In genomic region chr15:29529974-29530373, GRCm38 (mm10) we compare ENCODE assay signal across 14 mouse cellular contexts.
"Had no signal": no experiment of that assay in that cellular context is flagged by ENCODE, and none has a peak within 500 bp of the region (broad histone marks: within the 10 kb centered on the region; RNA-seq: fewer than 3 reads in every experiment).

No protein-coding gene starts in this region.

- H3K4me2 ChIP-seq: limb, embryonic 15.5 days; liver, embryonic 12.5 days; lung, embryonic 14.5 days; midbrain, embryonic 13.5 days; neural tube, embryonic 13.5 days had no signal

- H3K9me3 ChIP-seq: limb, embryonic 15.5 days; liver, embryonic 12.5 days; midbrain, embryonic 13.5 days; neural tube, embryonic 13.5 days had no signal

- H3K4me1 ChIP-seq: limb, embryonic 15.5 days; liver, embryonic 12.5 days; midbrain, embryonic 13.5 days; neural tube, embryonic 13.5 days had no signal

- H3K9ac ChIP-seq: limb, embryonic 15.5 days; liver, embryonic 12.5 days; lung, embryonic 14.5 days; midbrain, embryonic 13.5 days; neural tube, embryonic 13.5 days had no signal

- H3K27me3 ChIP-seq: limb, embryonic 15.5 days; liver, embryonic 12.5 days; midbrain, embryonic 13.5 days; neural tube, embryonic 13.5 days had no signal

- ATAC-seq: liver, embryonic 12.5 days; midbrain, embryonic 13.5 days had no signal

- H3K27ac ChIP-seq: limb, embryonic 15.5 days; liver, embryonic 12.5 days; midbrain, embryonic 13.5 days; neural tube, embryonic 13.5 days had no signal

- DNase-seq: kidney, adult 18-20 months; kidney, postnatal 10 days; kidney, postnatal 4 days; lung, embryonic 14.5 days; lung, postnatal 10 days; lung, postnatal 4 days; retina, postnatal 1 day; spleen, adult 18-20 months; thymus, adult 18-20 months; thymus, postnatal 14 days had no signal

- H3K4me3 ChIP-seq: limb, embryonic 15.5 days; liver, embryonic 12.5 days; midbrain, embryonic 13.5 days; neural tube, embryonic 13.5 days had no signal

- H3K36me3 ChIP-seq: limb, embryonic 15.5 days; liver, embryonic 12.5 days; midbrain, embryonic 13.5 days; neural tube, embryonic 13.5 days had no signal
